Comparison of ENCODE assay signal across 21 mouse cellular contexts in the genomic region with DNA sequence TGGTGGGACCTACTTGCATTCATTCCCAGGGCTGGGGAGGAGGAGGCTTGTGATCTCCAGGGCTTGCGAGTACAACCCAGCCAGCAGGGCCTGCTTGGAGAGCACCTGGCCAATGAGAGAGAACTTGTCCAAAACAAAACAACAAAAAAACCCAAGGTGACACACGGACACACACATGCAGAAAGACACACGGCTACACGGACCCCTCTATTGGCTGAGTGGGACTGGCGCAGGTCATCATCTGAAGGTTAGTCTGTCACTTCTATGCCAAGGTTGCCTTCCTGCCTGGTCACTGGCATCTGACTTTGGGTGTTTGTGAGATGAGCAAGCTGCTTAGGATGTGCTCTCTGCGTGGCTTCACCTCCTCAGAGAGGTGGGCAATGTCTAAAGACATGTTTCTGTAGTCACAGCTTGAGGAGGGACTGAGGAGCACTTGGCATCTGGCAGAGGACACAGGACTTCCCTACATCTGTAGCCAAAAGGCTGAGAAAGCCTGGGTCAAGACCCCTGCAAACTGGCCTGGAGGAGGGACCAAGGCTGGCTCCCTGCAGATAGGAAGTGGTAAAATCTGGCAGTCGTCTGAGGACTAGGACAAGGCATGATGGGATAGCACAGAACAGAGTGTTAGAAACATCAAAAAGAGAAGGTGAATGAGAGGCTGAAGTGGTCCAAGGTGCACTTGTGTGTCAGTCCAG. TPM values are rescaled to one million over a fixed set of nuclear protein-coding genes. Genes with fewer than 3 reads are reported as not detected.
"Had no signal": no experiment of that assay in that cellular context is flagged by ENCODE, and none has a peak within 500 bp of the region (broad histone marks: within the 10 kb centered on the region; RNA-seq: fewer than 3 reads in every experiment).

No protein-coding gene starts in this region.

- ATAC-seq: midbrain, embryonic 15.5 days had no signal

- H3K4me1 ChIP-seq: liver, embryonic 13.5 days; midbrain, embryonic 12.5 days; midbrain, embryonic 15.5 days; neural tube, embryonic 12.5 days; neural tube, embryonic 15.5 days had no signal

- H3K27ac ChIP-seq: liver, embryonic 13.5 days; macrophage; midbrain, embryonic 12.5 days; midbrain, embryonic 15.5 days; neural tube, embryonic 12.5 days; neural tube, embryonic 15.5 days had no signal

- H3K9me3 ChIP-seq: liver, embryonic 13.5 days; midbrain, embryonic 12.5 days; midbrain, embryonic 15.5 days; neural tube, embryonic 12.5 days; neural tube, embryonic 15.5 days had no signal

- DNase-seq: kidney, adult 18-20 months; kidney, postnatal 4 days; liver, embryonic 13.5 days; lung, adult 2 months; lung, postnatal 14 days had no signal

- H3K4me2 ChIP-seq: liver, embryonic 13.5 days; midbrain, embryonic 12.5 days; midbrain, embryonic 15.5 days; neural tube, embryonic 12.5 days; neural tube, embryonic 15.5 days had no signal

- H3K36me3 ChIP-seq: liver, embryonic 13.5 days; midbrain, embryonic 12.5 days; midbrain, embryonic 15.5 days; neural tube, embryonic 12.5 days; neural tube, embryonic 15.5 days had no signal

- H3K9ac ChIP-seq: liver, embryonic 13.5 days; midbrain, embryonic 12.5 days; midbrain, embryonic 15.5 days; neural tube, embryonic 12.5 days; neural tube, embryonic 15.5 days had no signal

- H3K4me3 ChIP-seq: liver, embryonic 13.5 days; midbrain, embryonic 12.5 days; midbrain, embryonic 15.5 days; neural tube, embryonic 12.5 days; neural tube, embryonic 15.5 days had no signal

- H3K27me3 ChIP-seq: midbrain, embryonic 12.5 days; midbrain, embryonic 15.5 days; neural tube, embryonic 12.5 days; neural tube, embryonic 15.5 days had no signal

RNA-seq across cellular contexts. Expression of gene Rmi2, which starts 6.9 kb away (rescaled TPM):
- polyA plus RNA-seq: liver, adult 2 months had no signal

RNA-seq across cellular contexts. Expression of gene Gm11172, which starts 15.2 kb away (rescaled TPM):
- polyA plus RNA-seq: intestine, embryonic 16.5 days; kidney, embryonic 16.5 days; limb, embryonic 11.5 days; limb, embryonic 14.5 days; liver, adult 2 months; liver, embryonic 13.5 days; liver, embryonic 16.5 days; lung, adult 2 months; lung, embryonic 16.5 days; macrophage; midbrain, embryonic 12.5 days; midbrain, embryonic 15.5 days; neural tube, embryonic 12.5 days; neural tube, embryonic 15.5 days; small intestine, adult 2 months; spleen, adult 2 months; stomach, embryonic 16.5 days; testis, adult 2 months had no signal

RNA-seq across cellular contexts. Expression of gene Prm1, which starts 22.3 kb away (rescaled TPM):
- polyA plus RNA-seq: intestine, embryonic 16.5 days; kidney, embryonic 16.5 days; limb, embryonic 11.5 days; limb, embryonic 14.5 days; liver, adult 2 months; liver, embryonic 13.5 days; liver, embryonic 16.5 days; lung, embryonic 16.5 days; macrophage; midbrain, embryonic 12.5 days; neural tube, embryonic 12.5 days; small intestine, adult 2 months; stomach, embryonic 16.5 days had no signal

RNA-seq across cellular contexts. Expression of gene Prm2, which starts 32.0 kb away (rescaled TPM):
- polyA plus RNA-seq: intestine, embryonic 16.5 days; kidney, embryonic 16.5 days; limb, embryonic 11.5 days; limb, embryonic 14.5 days; liver, adult 2 months; liver, embryonic 13.5 days; liver, embryonic 16.5 days; lung, embryonic 16.5 days; macrophage; midbrain, embryonic 12.5 days; midbrain, embryonic 15.5 days; neural tube, embryonic 12.5 days; neural tube, embryonic 15.5 days; small intestine, adult 2 months; spleen, adult 2 months; stomach, embryonic 16.5 days had no signal

RNA-seq across cellular contexts. Expression of gene Prm3, which starts 37.2 kb away (rescaled TPM):
- polyA plus RNA-seq: intestine, embryonic 16.5 days; kidney, embryonic 16.5 days; limb, embryonic 11.5 days; limb, embryonic 14.5 days; liver, adult 2 months; liver, embryonic 13.5 days; liver, embryonic 16.5 days; lung, adult 2 months; lung, embryonic 16.5 days; macrophage; midbrain, embryonic 12.5 days; midbrain, embryonic 15.5 days; neural tube, embryonic 12.5 days; neural tube, embryonic 15.5 days; small intestine, adult 2 months; spleen, adult 2 months; stomach, embryonic 16.5 days had no signal
